Mouse (Mus musculus) thymus, adult 2 months (tissue): ENCODE data around the gene Kcnf1.

ENCODE experiments used
- CTCF ChIP-seq: fragments of 200-500 bp; IDR thresholded peaks from 2 replicates; pipeline ENCODE4 v1.5.1; 2012; ENCODE audit warnings: mild to moderate bottlenecking, control low read depth, low read length, moderate library complexity, borderline replicate concordance; ENCODE audit not compliant: control insufficient read depth, poor library complexity, insufficient read depth; ENCODE audit errors: extremely low read depth
- POLR2A ChIP-seq: fragments of 200-500 bp; IDR thresholded peaks from 2 replicates; pipeline ENCODE4 v1.6.1; 2012; ENCODE audit warnings: mild to moderate bottlenecking, low read length, control low read depth, moderate library complexity; ENCODE audit not compliant: control insufficient read depth, poor library complexity, insufficient read depth; ENCODE audit errors: extremely low read depth

DNA sequence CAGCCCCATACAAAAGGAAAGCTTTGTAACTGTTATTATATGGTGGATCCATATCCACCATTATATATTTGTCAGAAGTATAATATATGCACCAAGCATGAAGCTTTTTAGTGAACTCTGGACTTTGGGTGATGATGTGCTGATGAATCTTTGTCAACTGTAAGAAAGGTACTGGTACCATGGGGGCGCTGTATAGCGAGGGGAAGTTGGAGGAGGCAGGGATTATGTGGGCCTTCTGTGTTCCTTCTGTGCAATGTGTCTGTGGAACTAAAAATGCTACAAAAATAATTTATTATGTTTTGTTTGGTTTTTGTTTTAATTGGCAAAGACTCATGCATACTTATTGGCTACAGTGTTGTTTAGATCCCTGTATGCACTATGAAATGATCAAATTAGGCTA is 16.2 kb upstream of the Kcnf1 start:
- no peak for TF ChIP-seq CTCF
- no peak for TF ChIP-seq POLR2A
